22 mouse cellular contexts compared by ENCODE assay signal in the genomic region with DNA sequence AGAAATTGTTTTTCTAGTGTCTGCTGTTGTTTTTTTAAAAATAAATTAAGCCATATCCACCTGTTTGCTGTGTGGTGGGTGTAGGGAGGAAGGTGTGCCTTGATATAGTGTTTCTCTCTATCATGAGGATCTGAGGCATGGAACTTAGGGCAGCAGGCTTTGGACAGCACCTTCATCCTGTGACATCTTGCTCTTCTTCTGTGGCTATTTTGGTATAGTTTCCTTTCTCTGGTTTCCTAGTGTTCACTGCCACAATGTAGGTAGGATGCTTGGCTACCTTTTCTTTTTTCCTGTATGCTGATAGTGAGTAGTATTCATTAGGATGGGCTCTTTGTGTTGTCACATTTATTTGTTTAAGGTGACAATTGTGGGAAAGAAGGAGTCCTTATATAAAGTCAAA.
DNase-seq lines count a peak whose midpoint lies in the region; ATAC-seq and TF ChIP-seq lines count a peak whose summit lies in the region.
"Had no signal": no experiment of that assay in that cellular context is flagged by ENCODE, and none has a peak within 500 bp of the region (broad histone marks: within the 10 kb centered on the region; RNA-seq: fewer than 3 reads in every experiment).

No protein-coding gene starts in this region.

- no peak overlapping the region for H3K4me3 ChIP-seq in spleen, adult 2 months (ENCODE audit: extremely low read depth, insufficient read depth, insufficient read length)
- H3K4me3 ChIP-seq: embryonic facial prominence, embryonic 12.5 days; embryonic facial prominence, embryonic 15.5 days; heart, adult 2 months; heart, embryonic 10.5 days; heart, embryonic 13.5 days; hindbrain, embryonic 12.5 days; hindbrain, embryonic 15.5 days had no signal

- no peaks in the 10 kb centered on the region for H3K27me3 ChIP-seq in spleen, adult 2 months (ENCODE audit: control insufficient read depth, insufficient read depth, low read length)
- H3K27me3 ChIP-seq in splenic B cell, adult 2 months (ENCODE audit: control insufficient read depth, insufficient read depth, low read length, poor library complexity, severe bottlenecking): no peaks in the 10 kb centered on the region
- H3K27me3 ChIP-seq: embryonic facial prominence, embryonic 12.5 days; embryonic facial prominence, embryonic 15.5 days; heart, embryonic 13.5 days; hindbrain, embryonic 12.5 days; hindbrain, embryonic 15.5 days had no signal

- H3K36me3 ChIP-seq in spleen, adult 2 months (ENCODE audit: control insufficient read depth, insufficient read depth, low read length): no peaks in the 10 kb centered on the region
- H3K36me3 ChIP-seq in splenic B cell, adult 2 months (ENCODE audit: control insufficient read depth, insufficient read depth, low read length, poor library complexity, severe bottlenecking): no peaks in the 10 kb centered on the region
- H3K36me3 ChIP-seq: embryonic facial prominence, embryonic 12.5 days; embryonic facial prominence, embryonic 15.5 days; heart, embryonic 10.5 days; heart, embryonic 13.5 days; hindbrain, embryonic 12.5 days; hindbrain, embryonic 15.5 days had no signal

- no peak for TF ChIP-seq CTCF in spleen, adult 2 months (IDR thresholded peaks at IDR 0.05; ENCODE audit: extremely low read depth, insufficient read depth, insufficient read length, insufficient replicate concordance)

- TF ChIP-seq POLR2A in spleen, adult 2 months (IDR thresholded peaks at IDR 0.05; ENCODE audit: low read depth, low read length): no peak

- H3K4me1 ChIP-seq in spleen, adult 2 months (ENCODE audit: control insufficient read depth, insufficient read depth, insufficient read length): peaks cover 18% of the 10 kb centered on the region

- ATAC-seq in CD4-positive, CD25-positive, alpha-beta regulatory T cell, adult 4 months: peak; percentile 24
- no peak for ATAC-seq in monocyte, adult 5-6 weeks (replicated peaks; ENCODE audit: insufficient number of reproducible peaks, low FRiP score, low TSS enrichment, poor library complexity, severe bottlenecking)
- ATAC-seq: forebrain, embryonic 14.5 days; forebrain, postnatal 0 days had no signal

- H3K27ac ChIP-seq in spleen, adult 2 months (ENCODE audit: insufficient read depth, low read length): peak overlapping the region; percentile 57; the same call in 1 of the 2 replicates
- H3K27ac ChIP-seq: embryonic facial prominence, embryonic 12.5 days; embryonic facial prominence, embryonic 15.5 days; heart, embryonic 10.5 days; hindbrain, embryonic 12.5 days; hindbrain, embryonic 15.5 days had no signal

- no peak for DNase-seq in spleen, adult 2 months (ENCODE audit: low read depth in 1 of 2, low spot score in 2 of 2)
- DNase-seq in spleen, postnatal 10 days (ENCODE audit: low spot score in 2 of 2): no peak
- peak; percentile 60 for DNase-seq in induced T-regulatory cell, adult 2 months (ENCODE audit: low read depth)
- DNase-seq in splenic B cell, adult 2 months (ENCODE audit: low read depth, low spot score): peak; percentile 50
- DNase-seq in layer of hippocampus, postnatal 36 days: no peak
- no peak for DNase-seq in right cerebral cortex, postnatal 4 days
- DNase-seq: adrenal gland, postnatal 10 days; adrenal gland, postnatal 36 days; cerebellum, adult 18-20 months; cerebellum, adult 9-10 months; forebrain, postnatal 0 days; gastrocnemius, postnatal 25 days had no signal

Comparison
In these comparisons a context has a peak if more than half of its experiments do, and no peak if none do; other contexts are left out.
1. DNase-seq: peak in induced T-regulatory cell, adult 2 months (single experiment) and splenic B cell, adult 2 months (single experiment); none in spleen, adult 2 months (0 of 2), spleen, postnatal 10 days (0 of 2), layer of hippocampus, postnatal 36 days (0 of 2) and right cerebral cortex, postnatal 4 days (single experiment).